Mouse (Mus musculus) C2C12 (cell line): ENCODE results near the gene Slc44a5. TPM values are rescaled to one million over a fixed set of nuclear protein-coding genes. Genes with fewer than 3 reads are reported as not detected.
"Not testable (repeated sequence)": the region's sequence is repeated elsewhere in the genome, so short reads cannot be mapped to it uniquely, and the experiment has no call there.

Source experiments
- H3K27me3 ChIP-seq: one replicate; pipeline ENCODE4 v1.6.1; 2011; ENCODE audit not compliant: control insufficient read depth, insufficient read depth, insufficient read length
- H3K36me3 ChIP-seq: one replicate; pipeline ENCODE4 v1.6.1; 2011; ENCODE audit not compliant: control insufficient read depth, insufficient read depth
- H3K4me3 ChIP-seq: one replicate; pipeline ENCODE4 v1.5.1; 2011; ENCODE audit warnings: mild to moderate bottlenecking, control low read depth; ENCODE audit not compliant: poor library complexity, insufficient read depth, severe bottlenecking
- H3K79me2 ChIP-seq: one replicate; pipeline ENCODE4 v1.6.1; 2011; ENCODE audit not compliant: control insufficient read depth, insufficient read depth
- H3K79me3 ChIP-seq: one replicate; pipeline ENCODE4 v1.6.1; 2011; ENCODE audit warnings: low read depth, control low read depth
- H3ac ChIP-seq: one replicate; pipeline ENCODE3; 2011; ENCODE audit warnings: low read depth; ENCODE audit not compliant: control insufficient read depth, insufficient read length
- CEBPB ChIP-seq: IDR thresholded peaks from one replicate; pipeline ENCODE4 v1.6.1; 2011; ENCODE audit warnings: low read depth, mild to moderate bottlenecking, control low read depth, moderate library complexity
- CTCF ChIP-seq: IDR thresholded peaks from one replicate; pipeline ENCODE4 v1.5.1; 2011; ENCODE audit not compliant: control insufficient read depth, insufficient read depth, insufficient read length
- FOSL1 ChIP-seq: IDR thresholded peaks from one replicate; pipeline ENCODE4 v1.8.0; 2011; ENCODE audit warnings: mild to moderate bottlenecking, low read length; ENCODE audit not compliant: poor library complexity, insufficient read depth, severe bottlenecking
- MAX ChIP-seq: IDR thresholded peaks from one replicate; pipeline ENCODE4 v1.6.1; 2011; ENCODE audit warnings: mild to moderate bottlenecking, control low read depth
- MYOD1 ChIP-seq: IDR thresholded peaks from one replicate; pipeline ENCODE4 v1.6.1; 2011; ENCODE audit warnings: low read depth; ENCODE audit not compliant: control insufficient read depth, insufficient read length
- MYOG ChIP-seq: IDR thresholded peaks from one replicate; pipeline ENCODE4 v1.6.1; 2011; ENCODE audit not compliant: control insufficient read depth, insufficient read length; ENCODE audit errors: extremely low read depth
- USF1 ChIP-seq: IDR thresholded peaks from one replicate; pipeline ENCODE4 v1.6.1; 2011; ENCODE audit warnings: low read depth, mild to moderate bottlenecking, control low read depth, moderate library complexity
- polyA plus RNA-seq: library from polyadenylated mRNA; unstranded; fragments of >200 nt; fragmentation: generic; extraction: Trizol; gene quantifications from one replicate; pipeline ENCODE4 v1.2.1, GENCODE M21; 2012; ENCODE audit warnings: missing spikeins

Slc44a5 gene
- polyA plus RNA-seq, 1 experiment = 0.06 TPM

DNA sequence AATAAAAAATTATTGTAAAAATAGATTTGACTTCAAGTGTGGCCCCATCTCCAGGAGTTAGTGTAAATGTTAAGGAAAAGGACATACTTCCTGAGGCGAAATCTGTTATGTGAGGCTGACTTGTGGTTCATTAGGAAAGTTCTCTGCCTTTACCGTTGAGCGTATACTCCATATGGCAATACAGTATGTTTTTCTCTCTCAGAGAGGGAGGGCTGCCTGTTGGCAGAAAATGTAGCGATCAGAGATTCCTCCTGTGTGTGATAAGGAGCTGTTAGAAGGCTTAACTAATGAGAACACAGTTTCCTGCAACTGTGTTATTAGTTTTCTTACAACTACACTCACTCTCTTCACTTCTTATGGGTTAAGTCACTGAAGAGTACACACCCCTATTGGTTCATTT, 168.1 kb downstream of the Slc44a5 start:
- Histone ChIP-seq H3K27me3 (no peaks in the 10 kb centered on the region), H3ac (no peak overlapping the region)
- TF ChIP-seq FOSL1 (no peak), MYOG (no peak), CEBPB (no peak), MYOD1 (no peak), CTCF (no peak), MAX (no peak), USF1 (no peak)

DNA sequence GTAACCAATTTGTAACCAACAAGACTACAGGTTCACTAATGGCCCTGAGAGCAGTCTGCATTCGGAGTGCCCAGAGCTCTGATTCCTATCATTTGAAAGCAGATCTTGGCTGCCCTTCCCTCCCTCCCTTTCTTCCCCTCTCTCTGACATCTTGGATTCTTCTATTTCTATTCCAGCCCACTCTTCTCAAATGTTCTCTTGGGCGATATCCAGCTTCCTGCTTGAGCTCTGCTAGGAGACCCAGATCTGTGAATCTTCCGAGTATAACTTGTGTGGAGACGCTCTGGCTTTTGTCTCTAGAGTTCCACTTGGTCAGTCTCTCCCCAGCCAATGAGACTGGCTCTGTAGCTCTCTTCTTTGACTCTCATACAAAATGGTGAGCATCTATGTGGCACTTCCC, 169.4 kb downstream of the Slc44a5 start:
- no peak for TF ChIP-seq MYOD1
- TF ChIP-seq FOSL1 = no peak
- no peak for TF ChIP-seq CTCF
- TF ChIP-seq CEBPB = no peak
- TF ChIP-seq USF1 = no peak
- no peak for TF ChIP-seq MYOG
- TF ChIP-seq MAX = no peak
- no peaks in the 10 kb centered on the region for H3K27me3 ChIP-seq
- no peaks in the 10 kb centered on the region for H3K79me2 ChIP-seq
- no peaks in the 10 kb centered on the region for H3K36me3 ChIP-seq
- no peaks in the 10 kb centered on the region for H3K79me3 ChIP-seq
- H3K4me3 ChIP-seq = no peak overlapping the region
- no peak overlapping the region for H3ac ChIP-seq

More for the DNA sequence above, 168.1 kb downstream of the Slc44a5 start:
- H3K4me3 ChIP-seq = no peak overlapping the region
- H3K79me2 ChIP-seq = no peaks in the 10 kb centered on the region
- H3K79me3 ChIP-seq = no peaks in the 10 kb centered on the region
- H3K36me3 ChIP-seq = no peaks in the 10 kb centered on the region

DNA sequence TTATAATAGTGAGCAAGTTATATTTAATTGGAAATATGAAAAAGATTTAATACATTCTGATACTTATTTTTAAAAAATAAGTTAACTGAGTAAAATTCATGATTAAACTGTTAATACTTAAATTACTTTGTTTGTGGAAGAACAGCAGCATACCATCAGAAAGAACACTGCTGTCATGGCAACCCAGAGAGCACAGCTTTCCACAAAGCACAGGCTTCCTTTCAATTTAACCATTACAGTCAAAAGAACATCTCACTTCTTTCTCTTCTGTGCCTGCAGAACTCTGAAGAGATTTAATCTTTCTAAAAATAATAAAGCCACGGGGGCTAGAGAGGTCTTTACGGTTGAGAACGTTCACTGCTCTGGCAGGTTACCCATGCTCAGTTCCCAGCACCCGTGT, 172.5 kb downstream of the Slc44a5 start:
- Histone ChIP-seq H3ac (no peak overlapping the region), H3K79me2 (no peaks in the 10 kb centered on the region), H3K79me3 (no peaks in the 10 kb centered on the region), H3K4me3 (no peak overlapping the region), H3K36me3 (no peaks in the 10 kb centered on the region), H3K27me3 (no peaks in the 10 kb centered on the region)
- TF ChIP-seq MYOD1 = no peak
- no peak for TF ChIP-seq MYOG
- no peak for TF ChIP-seq FOSL1
- TF ChIP-seq USF1 = no peak
- no peak for TF ChIP-seq MAX
- no peak for TF ChIP-seq CEBPB
- TF ChIP-seq CTCF = no peak

GRCm38 (mm10) chr3:154149778-154150177, 176.5 kb downstream of the Slc44a5 start:
- Histone ChIP-seq H3K36me3 (no peaks in the 10 kb centered on the region), H3K4me3 (no peak overlapping the region), H3K79me2 (no peaks in the 10 kb centered on the region), H3ac (no peak overlapping the region), H3K79me3 (no peaks in the 10 kb centered on the region), H3K27me3 (no peaks in the 10 kb centered on the region)
- TF ChIP-seq MYOG = no peak

DNA sequence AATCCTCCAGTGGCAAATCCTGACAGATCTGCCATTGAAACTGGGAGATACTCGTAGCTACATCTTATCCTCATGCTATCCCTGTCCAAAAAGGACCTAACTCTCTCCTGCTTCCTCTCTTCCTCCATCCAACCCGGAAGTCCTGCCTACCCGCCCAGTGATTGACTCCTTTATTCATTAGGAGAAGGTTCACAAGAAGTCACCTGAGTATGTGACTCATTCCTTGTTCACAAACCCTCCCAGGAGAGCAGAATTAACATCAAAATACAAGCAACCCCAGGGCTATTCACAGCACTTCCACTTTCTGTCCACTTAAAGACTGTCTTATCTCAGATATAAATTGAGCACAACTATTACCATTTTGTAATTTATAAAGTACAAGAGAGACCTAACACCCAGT, 180.3 kb downstream of the Slc44a5 start:
- H3K36me3 ChIP-seq, H3ac ChIP-seq, H3K4me3 ChIP-seq, H3K79me2 ChIP-seq, H3K79me3 ChIP-seq, H3K27me3 ChIP-seq: not testable (repeated sequence)

GRCm38 (mm10) chr3:154165882-154166281, 192.6 kb downstream of the Slc44a5 start:
- no peaks in the 10 kb centered on the region for H3K27me3 ChIP-seq
- no peak overlapping the region for H3K4me3 ChIP-seq
- H3K36me3 ChIP-seq = no peaks in the 10 kb centered on the region
- TF ChIP-seq CTCF = no peak
- H3ac ChIP-seq = no peak overlapping the region
- no peaks in the 10 kb centered on the region for H3K79me3 ChIP-seq
- H3K79me2 ChIP-seq = no peaks in the 10 kb centered on the region
